ENCODE assay signal across 23 mouse cellular contexts in the genomic region with DNA sequence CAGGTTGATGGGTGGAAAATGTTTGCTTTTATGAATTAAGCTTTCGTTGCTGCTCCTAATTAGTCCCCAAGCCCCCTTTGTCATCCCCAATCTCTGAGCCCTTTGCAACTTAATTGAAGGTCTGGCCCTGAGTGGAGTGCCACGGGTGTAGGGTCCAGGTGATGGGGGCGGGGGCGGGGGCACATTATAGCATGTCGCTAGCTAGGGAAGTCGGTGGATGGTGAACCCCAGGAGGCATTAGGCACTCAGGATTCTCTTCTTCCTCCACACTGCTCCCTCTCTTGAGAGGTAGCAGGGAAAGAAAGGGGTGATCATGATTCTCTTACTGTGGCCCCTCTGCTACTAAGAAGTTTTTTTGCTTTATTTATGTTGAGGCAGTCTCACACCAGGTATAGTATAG. TPM values are rescaled to one million over a fixed set of nuclear protein-coding genes. Genes with fewer than 3 reads are reported as not detected.
DNase-seq lines count a peak whose midpoint lies in the region; ATAC-seq lines count a peak whose summit lies in the region.
"Had no signal": no experiment of that assay in that cellular context is flagged by ENCODE, and none has a peak within 500 bp of the region (broad histone marks: within the 10 kb centered on the region; RNA-seq: fewer than 3 reads in every experiment).

No protein-coding gene starts in this region.

- no peaks in the 10 kb centered on the region for H3K36me3 ChIP-seq in embryonic facial prominence, embryonic 13.5 days
- H3K36me3 ChIP-seq in embryonic facial prominence, embryonic 10.5 days (replicated peaks): no peaks in the 10 kb centered on the region
- H3K36me3 ChIP-seq in midbrain, embryonic 11.5 days (ENCODE audit: control insufficient read depth, insufficient read depth, low read length): no peaks in the 10 kb centered on the region
- H3K36me3 ChIP-seq in midbrain, embryonic 14.5 days (ENCODE audit: control insufficient read depth, insufficient read depth, low read length): no peaks in the 10 kb centered on the region
- no peaks in the 10 kb centered on the region for H3K36me3 ChIP-seq in limb, embryonic 12.5 days
- H3K36me3 ChIP-seq: embryonic facial prominence, embryonic 15.5 days; forebrain, embryonic 10.5 days; forebrain, embryonic 12.5 days had no signal

- DNase-seq in embryonic facial prominence, embryonic 10.5 days (ENCODE audit: low spot score): no peak
- peak; percentile 90 for DNase-seq in midbrain, embryonic 11.5 days (ENCODE audit: low spot score, missing footprints)
- no peak for DNase-seq in midbrain, embryonic 14.5 days
- DNase-seq in spleen, postnatal 4 days (ENCODE audit: low spot score in 2 of 2): no peak
- no peak for DNase-seq in testis, postnatal 10 days (ENCODE audit: low spot score)
- DNase-seq: adrenal gland, adult 2 months; adrenal gland, postnatal 10 days; adrenal gland, postnatal 25 days; B cell, adult 2 months; cerebellum, adult 11 months; cerebellum, adult 18-20 months; cerebellum, adult 8-10 months; cerebellum, postnatal 10 days; cerebellum, postnatal 25 days had no signal

- no peak overlapping the region for H3K9ac ChIP-seq in embryonic facial prominence, embryonic 13.5 days
- H3K9ac ChIP-seq in midbrain, embryonic 11.5 days (ENCODE audit: low read length): no peak overlapping the region
- H3K9ac ChIP-seq in midbrain, embryonic 14.5 days (replicated peaks; ENCODE audit: low read length): no peak overlapping the region
- no peak overlapping the region for H3K9ac ChIP-seq in limb, embryonic 12.5 days (replicated peaks)
- H3K9ac ChIP-seq: embryonic facial prominence, embryonic 15.5 days; forebrain, embryonic 12.5 days had no signal

- peaks cover 98% of the 10 kb centered on the region for H3K27me3 ChIP-seq in embryonic facial prominence, embryonic 13.5 days
- peaks cover 100% of the 10 kb centered on the region for H3K27me3 ChIP-seq in embryonic facial prominence, embryonic 10.5 days (replicated peaks; ENCODE audit: low read depth, poor library complexity, severe bottlenecking)
- peaks cover 82% of the 10 kb centered on the region for H3K27me3 ChIP-seq in midbrain, embryonic 11.5 days (ENCODE audit: control insufficient read depth, insufficient read depth, low read length)
- peaks cover 78% of the 10 kb centered on the region for H3K27me3 ChIP-seq in midbrain, embryonic 14.5 days (ENCODE audit: control insufficient read depth, insufficient read depth, low read length)
- H3K27me3 ChIP-seq in limb, embryonic 12.5 days: peaks cover 94% of the 10 kb centered on the region

- whole genome bisulfite sequencing in embryonic facial prominence, embryonic 13.5 days: 8% methylated on average over 6 of the region's 6 CpGs
- 7% methylated on average over 6 of the region's 6 CpGs for WGBS in embryonic facial prominence, embryonic 10.5 days
- 10% methylated on average over 6 of the region's 6 CpGs for WGBS in midbrain, embryonic 11.5 days
- 8% methylated on average over 6 of the region's 6 CpGs for WGBS in midbrain, embryonic 14.5 days
- WGBS in limb, embryonic 12.5 days: 3% methylated on average over 6 of the region's 6 CpGs

- no peak for ATAC-seq in embryonic facial prominence, embryonic 13.5 days (ENCODE audit: insufficient number of reproducible peaks, insufficient read depth, low FRiP score, low TSS enrichment, low read depth)
- no peak for ATAC-seq in midbrain, embryonic 11.5 days (ENCODE audit: low FRiP score)
- no peak for ATAC-seq in midbrain, embryonic 14.5 days (ENCODE audit: low FRiP score, low TSS enrichment)
- no peak for ATAC-seq in limb, embryonic 12.5 days (ENCODE audit: insufficient number of reproducible peaks, insufficient read depth, low FRiP score, low TSS enrichment, low read depth)
- ATAC-seq: forebrain, embryonic 14.5 days; forebrain, embryonic 16.5 days had no signal

- H3K9me3 ChIP-seq in embryonic facial prominence, embryonic 13.5 days: no peaks in the 10 kb centered on the region
- H3K9me3 ChIP-seq in embryonic facial prominence, embryonic 10.5 days: no peaks in the 10 kb centered on the region
- H3K9me3 ChIP-seq in midbrain, embryonic 11.5 days (ENCODE audit: control insufficient read depth, low read length): no peaks in the 10 kb centered on the region
- no peaks in the 10 kb centered on the region for H3K9me3 ChIP-seq in midbrain, embryonic 14.5 days (ENCODE audit: control insufficient read depth, low read length)
- H3K9me3 ChIP-seq in limb, embryonic 12.5 days: no peaks in the 10 kb centered on the region
- H3K9me3 ChIP-seq: embryonic facial prominence, embryonic 15.5 days; forebrain, embryonic 10.5 days; forebrain, embryonic 12.5 days had no signal

- no peak overlapping the region for H3K4me3 ChIP-seq in embryonic facial prominence, embryonic 13.5 days
- no peak overlapping the region for H3K4me3 ChIP-seq in embryonic facial prominence, embryonic 10.5 days
- no peak overlapping the region for H3K4me3 ChIP-seq in midbrain, embryonic 11.5 days (ENCODE audit: low read depth, low read length)
- H3K4me3 ChIP-seq in midbrain, embryonic 14.5 days (replicated peaks; ENCODE audit: low read depth, low read length): no peak overlapping the region
- H3K4me3 ChIP-seq in limb, embryonic 12.5 days (replicated peaks): no peak overlapping the region
- H3K4me3 ChIP-seq: erythroblast, embryonic 14.5 days; forebrain, embryonic 10.5 days; forebrain, embryonic 12.5 days had no signal

- H3K4me1 ChIP-seq in embryonic facial prominence, embryonic 13.5 days: peaks cover 85% of the 10 kb centered on the region
- peaks cover 71% of the 10 kb centered on the region for H3K4me1 ChIP-seq in embryonic facial prominence, embryonic 10.5 days
- H3K4me1 ChIP-seq in midbrain, embryonic 11.5 days (ENCODE audit: control insufficient read depth, insufficient read depth, low read length): 0 out of 2 replicates have a peak, but pooled peaks cover 3% of the 10 kb centered on the region
- H3K4me1 ChIP-seq in midbrain, embryonic 14.5 days (ENCODE audit: control insufficient read depth, insufficient read depth, low read length): no peaks in the 10 kb centered on the region
- peaks cover 82% of the 10 kb centered on the region for H3K4me1 ChIP-seq in limb, embryonic 12.5 days (replicated peaks)

- H3K4me2 ChIP-seq in embryonic facial prominence, embryonic 13.5 days: peak overlapping the region; percentile 31
- H3K4me2 ChIP-seq in midbrain, embryonic 11.5 days: no peak overlapping the region
- no peak overlapping the region for H3K4me2 ChIP-seq in midbrain, embryonic 14.5 days (ENCODE audit: low read length)
- peak overlapping the region; percentile 60; the same call in 1 of the 2 replicates for H3K4me2 ChIP-seq in limb, embryonic 12.5 days
- H3K4me2 ChIP-seq: forebrain, embryonic 12.5 days had no signal

- H3K27ac ChIP-seq in embryonic facial prominence, embryonic 13.5 days: no peak overlapping the region
- no peak overlapping the region for H3K27ac ChIP-seq in embryonic facial prominence, embryonic 10.5 days (replicated peaks)
- H3K27ac ChIP-seq in midbrain, embryonic 11.5 days (ENCODE audit: low read depth, low read length): no peak overlapping the region
- no peak overlapping the region for H3K27ac ChIP-seq in midbrain, embryonic 14.5 days (replicated peaks; ENCODE audit: low read depth, low read length)
- no peak overlapping the region for H3K27ac ChIP-seq in limb, embryonic 12.5 days
- H3K27ac ChIP-seq: embryonic facial prominence, embryonic 15.5 days; forebrain, embryonic 10.5 days; forebrain, embryonic 12.5 days had no signal

RNA-seq across cellular contexts. Expression of a gene that starts 36.1 kb away (rescaled TPM):
- polyA plus RNA-seq in embryonic facial prominence, embryonic 13.5 days (2015; fragmentation: Nextera tagmentation; extraction: Ambion mirVana): 3.1 and 3.9 TPM in 2 replicates
- 0.04 TPM in 2 replicates for polyA plus RNA-seq in embryonic facial prominence, embryonic 10.5 days (2016; fragmentation: Nextera tagmentation; extraction: Ambion mirVana)
- polyA plus RNA-seq in midbrain, embryonic 11.5 days (2014; fragmentation: Nextera tagmentation; extraction: Ambion mirVana): 0.08 TPM in 1 of 2 replicates, not detected in the other
- not detected in 2 replicates for polyA plus RNA-seq in midbrain, embryonic 14.5 days (2014; fragmentation: Nextera tagmentation; extraction: Ambion mirVana)
- polyA plus RNA-seq in limb, embryonic 12.5 days (2016; fragmentation: Nextera tagmentation; extraction: Ambion mirVana): 1.5 and 2.0 TPM in 2 replicates
- polyA plus RNA-seq: cortical plate, adult 2 months; forebrain, embryonic 14.5 days; forebrain, embryonic 16.5 days had no signal

Comparison
In these comparisons a context has a peak if more than half of its experiments do, and no peak if none do; other contexts are left out.
1. H3K4me2 ChIP-seq: peak in embryonic facial prominence, embryonic 13.5 days (single experiment) and limb, embryonic 12.5 days (single experiment); none in midbrain, embryonic 11.5 days (single experiment) and midbrain, embryonic 14.5 days (single experiment).